Mouse (Mus musculus) neutrophil, adult 65 days (primary cell): Measurements from ENCODE around the gene Smlr1. TPM values are rescaled to one million over a fixed set of nuclear protein-coding genes. Genes with fewer than 3 reads are reported as not detected.

Experiments
- total RNA-seq: library from RNA; stranded (reverse); gene quantifications from 2 replicates; pipeline ENCODE4 v1.2.4, GENCODE M21; 2023

Smlr1 gene
- total RNA-seq: not detected in 2 replicates

GRCm38 (mm10) chr10:25535891-25536331, at the start of gene Smlr1:
TSS of gene Smlr1 (minus strand) at chr10:25536267.

Other genes with a start within 250 kb of the Smlr1 start
- gene Akap7, start 228.4 kb downstream of the Smlr1 start, total RNA-seq: 10.2 and 19.3 TPM in 2 replicates
- 36.5 and 42.2 TPM in 2 replicates for gene Epb41l2, start 176.5 kb downstream of the Smlr1 start, total RNA-seq